Mouse (Mus musculus) testis, adult 2 months (tissue): ENCODE data around the gene Wfs1. TPM values are rescaled to one million over a fixed set of nuclear protein-coding genes. Genes with fewer than 3 reads are reported as not detected.
"Not testable (repeated sequence)": the region's sequence is repeated elsewhere in the genome, so short reads cannot be mapped to it uniquely, and the experiment has no call there.

Experiments
- H3K27ac ChIP-seq: fragments of 200-500 bp; 2 replicates; pipeline ENCODE4 v1.5.1; 2012; ENCODE audit warnings: low read depth, low read length; ENCODE audit not compliant: control insufficient read depth, insufficient read depth
- H3K27me3 ChIP-seq: fragments of 200-500 bp; 2 replicates; pipeline ENCODE4 v1.6.1; 2012; ENCODE audit warnings: mild to moderate bottlenecking, low read length, moderate library complexity; ENCODE audit not compliant: control insufficient read depth, insufficient read depth
- H3K36me3 ChIP-seq: fragments of 200-500 bp; 2 replicates; pipeline ENCODE4 v1.6.1; 2012; ENCODE audit warnings: mild to moderate bottlenecking, low read length; ENCODE audit not compliant: control insufficient read depth, insufficient read depth
- H3K4me1 ChIP-seq: fragments of 200-500 bp; 2 replicates; pipeline ENCODE4 v1.6.1; 2012; ENCODE audit warnings: low read length; ENCODE audit not compliant: control insufficient read depth, insufficient read depth
- H3K4me3 ChIP-seq: fragments of 200-500 bp; 2 replicates; pipeline ENCODE4 v1.5.1; 2012; ENCODE audit warnings: low read depth, mild to moderate bottlenecking, low read length, moderate library complexity, mixed read lengths; ENCODE audit not compliant: control insufficient read depth
- CTCF ChIP-seq: fragments of 200-500 bp; IDR thresholded peaks from 2 replicates; pipeline ENCODE4 v1.5.1; 2012; ENCODE audit warnings: low read depth, mild to moderate bottlenecking, inconsistent platforms, low read length, moderate library complexity; ENCODE audit not compliant: control insufficient read depth, insufficient read depth, insufficient replicate concordance
- POLR2A ChIP-seq: fragments of 200-500 bp; IDR thresholded peaks from 2 replicates; pipeline ENCODE4 v1.6.1; 2012; ENCODE audit warnings: low read depth, mild to moderate bottlenecking, inconsistent platforms, low read length, moderate library complexity; ENCODE audit not compliant: control insufficient read depth
- polyA plus RNA-seq: library from polyadenylated mRNA; depleted of rRNA; stranded (reverse); fragments of >200 nt; gene quantifications from 2 replicates; pipeline ENCODE4 v1.2.3, GENCODE M21; 2012

The Wfs1 gene
- polyA plus RNA-seq, 1 experiment, result 1.6 TPM

GRCm38 (mm10) chr5:36944552-36944951, 44.5 kb downstream of the Wfs1 start:
- no peak overlapping the region for H3K27ac ChIP-seq

GRCm38 (mm10) chr5:36942446-36942845, 46.6 kb downstream of the Wfs1 start:
- no peaks in the 10 kb centered on the region for H3K27me3 ChIP-seq
- H3K4me1 ChIP-seq, result no peaks in the 10 kb centered on the region
- no peak overlapping the region for H3K4me3 ChIP-seq
- no peak overlapping the region for H3K27ac ChIP-seq
- no peaks in the 10 kb centered on the region for H3K36me3 ChIP-seq
- TF ChIP-seq CTCF (peak; percentile 61; the same call in 1 of the 2 replicates), POLR2A (no peak)

More at GRCm38 (mm10) chr5:36944552-36944951, 44.5 kb downstream of the Wfs1 start:
- TF ChIP-seq POLR2A (no peak), CTCF (no peak)
- no peaks in the 10 kb centered on the region for H3K4me1 ChIP-seq
- no peaks in the 10 kb centered on the region for H3K36me3 ChIP-seq
- no peak overlapping the region for H3K4me3 ChIP-seq
- no peaks in the 10 kb centered on the region for H3K27me3 ChIP-seq

- not testable (repeated sequence) for H3K27me3 ChIP-seq, H3K27ac ChIP-seq, H3K4me1 ChIP-seq, H3K4me3 ChIP-seq, H3K36me3 ChIP-seq
Observed at GRCm38 (mm10) chr5:36938991-36939390, 50.0 kb downstream of the Wfs1 start.

GRCm38 (mm10) chr5:36938021-36938420, 51.0 kb downstream of the Wfs1 start:
- H3K27ac ChIP-seq, result no peak overlapping the region
- no peaks in the 10 kb centered on the region for H3K4me1 ChIP-seq
- H3K4me3 ChIP-seq, result no peak overlapping the region
- no peaks in the 10 kb centered on the region for H3K27me3 ChIP-seq
- no peaks in the 10 kb centered on the region for H3K36me3 ChIP-seq
- TF ChIP-seq CTCF, result no peak
- no peak for TF ChIP-seq POLR2A

GRCm38 (mm10) chr5:36936548-36936947, 52.5 kb downstream of the Wfs1 start:
- H3K27me3 ChIP-seq, result no peaks in the 10 kb centered on the region
- H3K4me3 ChIP-seq, result no peak overlapping the region
- no peak for TF ChIP-seq CTCF
- TF ChIP-seq POLR2A, result no peak
- H3K4me1 ChIP-seq, result no peaks in the 10 kb centered on the region
- no peaks in the 10 kb centered on the region for H3K36me3 ChIP-seq
- no peak overlapping the region for H3K27ac ChIP-seq

GRCm38 (mm10) chr5:36935486-36936473, 53.2 kb downstream of the Wfs1 start:
- no peak overlapping the region for H3K27ac ChIP-seq

GRCm38 (mm10) chr5:36933383-36933782, 55.6 kb downstream of the Wfs1 start:
- Histone ChIP-seq H3K27ac (no peak overlapping the region), H3K36me3 (no peaks in the 10 kb centered on the region), H3K27me3 (no peaks in the 10 kb centered on the region), H3K4me1 (no peaks in the 10 kb centered on the region), H3K4me3 (no peak overlapping the region)
- no peak for TF ChIP-seq CTCF
- TF ChIP-seq POLR2A, result no peak

More at GRCm38 (mm10) chr5:36935486-36936473, 53.2 kb downstream of the Wfs1 start:
- Histone ChIP-seq H3K36me3 (no peaks in the 10 kb centered on the region), H3K4me1 (no peaks in the 10 kb centered on the region), H3K27me3 (no peaks in the 10 kb centered on the region), H3K4me3 (no peak overlapping the region)
- no peak for TF ChIP-seq POLR2A
- TF ChIP-seq CTCF, result no peak

GRCm38 (mm10) chr5:36929376-36929775, 59.6 kb downstream of the Wfs1 start:
- no peaks in the 10 kb centered on the region for H3K27me3 ChIP-seq
- no peaks in the 10 kb centered on the region for H3K4me1 ChIP-seq
- no peak overlapping the region for H3K4me3 ChIP-seq
- TF ChIP-seq CTCF (no peak), POLR2A (no peak)
- H3K27ac ChIP-seq, result no peak overlapping the region
- H3K36me3 ChIP-seq, result no peaks in the 10 kb centered on the region
